Mouse (Mus musculus) liver, embryonic 14.5 days (tissue): ENCODE results near the gene Ect2l. TPM values are rescaled to one million over a fixed set of nuclear protein-coding genes. Genes with fewer than 3 reads are reported as not detected.

Source experiments
- ATAC-seq: fragments of 200-750 bp; cut with Nextera tagmentation; 2 replicates; pipeline ENCODE4 v1.8.0; 2017; ENCODE audit warnings: moderate number of reproducible peaks, mild to moderate bottlenecking, moderate library complexity; ENCODE audit not compliant: insufficient read depth
- DNase-seq, 3 experiments: peaks; one replicate each; pipeline ENCODE4 v3.0.0-alpha.2; 2012 to 2013; ENCODE audit warnings: low read depth in 3 of 3, low spot score in 3 of 3
- H3K27ac ChIP-seq: fragments of 300-500 bp; sonication (generic); 2 replicates; pipeline ENCODE4 v1.5.1; 2014; ENCODE audit warnings: moderate library complexity, mild to moderate bottlenecking, control low read depth, inconsistent platforms
- H3K27me3 ChIP-seq: fragments of 300-500 bp; sonication (generic); 2 replicates; pipeline ENCODE4 v1.6.1; 2014; ENCODE audit warnings: mild to moderate bottlenecking, low read length, moderate library complexity; ENCODE audit not compliant: control insufficient read depth, insufficient read depth
- H3K36me3 ChIP-seq: fragments of 300-500 bp; sonication (generic); replicated peaks from 2 replicates; pipeline ENCODE4 v1.6.1; 2014; ENCODE audit warnings: low read depth; ENCODE audit not compliant: control insufficient read depth, insufficient read depth
- H3K4me1 ChIP-seq, 2 experiments: fragments of 200-500 bp in 1 of 2; fragments of 300-500 bp in 1 of 2; sonication (generic) in 1 of 2; replicated peaks; 2 replicates each; pipeline ENCODE4 v1.6.1; 2012 to 2014; ENCODE audit warnings: antibody characterized with exemption in 1 of 2, inconsistent platforms in 1 of 2, low read length in 1 of 2; ENCODE audit not compliant: control insufficient read depth in 2 of 2, insufficient read depth in 2 of 2
- H3K4me2 ChIP-seq: fragments of 300-500 bp; sonication (generic); 2 replicates; pipeline ENCODE4 v1.6.1; 2014; ENCODE audit warnings: low read depth, mild to moderate bottlenecking, control low read depth, moderate library complexity
- H3K4me3 ChIP-seq, 2 experiments: fragments of 200-500 bp in 1 of 2; fragments of 300-500 bp in 1 of 2; sonication (generic) in 1 of 2; 2 replicates each; pipeline ENCODE4 v1.5.1; 2012 to 2014; ENCODE audit warnings: low read depth in 2 of 2, low read length in 2 of 2, mild to moderate bottlenecking in 2 of 2, control low read depth in 1 of 2, inconsistent platforms in 1 of 2, moderate library complexity in 1 of 2; ENCODE audit not compliant: insufficient read depth in 1 of 2
- H3K9ac ChIP-seq: fragments of 300-500 bp; sonication (generic); replicated peaks from 2 replicates; pipeline ENCODE4 v1.6.1; 2014; ENCODE audit warnings: mild to moderate bottlenecking, control low read depth, moderate library complexity
- H3K9me3 ChIP-seq: fragments of 300-500 bp; sonication (generic); 2 replicates; pipeline ENCODE4 v1.6.1; 2016; ENCODE audit warnings: low read length, mixed read lengths; ENCODE audit not compliant: control insufficient read depth
- CTCF ChIP-seq: IDR thresholded peaks from 2 replicates; pipeline ENCODE4 v1.5.1; 2016; ENCODE audit warnings: antibody characterized with exemption, low read depth, control low read depth
- EP300 ChIP-seq: IDR thresholded peaks from 2 replicates; pipeline ENCODE4 v1.6.1; 2016; ENCODE audit warnings: antibody characterized with exemption, low read depth
- WGBS: fragments of 180-500 bp; shearing (Covaris S2); extraction: QIAGEN DNeasy Blood & Tissue Kit; methylation state at CpG from one replicate; pipeline ENCODE4 v1.1.7; 2014; ENCODE audit not compliant: insufficient replicate concordance; 5-methylcytosine and 5-hydroxymethylcytosine counted together
- polyA plus RNA-seq, 2 experiments: library from polyadenylated mRNA; depleted of rRNA in 1 of 2; stranded (reverse) in 1 of 2; unstranded in 1 of 2; fragments of >200 nt; fragmentation: Nextera tagmentation in 1 of 2; extraction: Ambion mirVana in 1 of 2; gene quantifications; 2 replicates each; pipeline versions ENCODE4 v1.2.1 to v1.2.3; 2012 to 2014

Ect2l gene
- polyA plus RNA-seq, 2 experiments: 0.06 to 0.08 TPM

DNA sequence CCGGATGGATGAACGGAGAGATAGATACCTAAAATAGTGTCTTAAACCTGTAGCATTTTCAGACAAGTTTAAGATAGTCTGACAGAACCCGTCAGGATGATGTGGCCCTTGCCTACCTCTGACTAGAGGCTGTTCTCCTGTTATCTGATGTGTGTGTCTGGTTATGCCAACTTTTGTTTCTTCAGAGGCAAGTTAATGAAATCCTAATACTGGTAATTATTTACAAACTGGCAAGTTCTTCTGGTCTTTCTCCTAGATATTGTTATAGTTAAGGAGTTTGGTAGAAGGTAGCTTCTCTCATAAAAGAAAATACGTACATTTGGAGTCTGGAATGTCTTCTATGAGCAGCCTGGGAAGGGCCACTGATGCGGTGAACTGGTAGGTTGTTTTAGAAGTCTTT, 80.4 kb downstream of the Ect2l start:
- ATAC-seq (no peak), DNase-seq (no peak)
- H3K4me3 ChIP-seq: no peak overlapping the region
- no peak overlapping the region for H3K4me2 ChIP-seq
- no peaks in the 10 kb centered on the region; the same call in 1 of the 2 replicates for H3K36me3 ChIP-seq
- 82% methylated on average over 5 of the region's 5 CpGs for WGBS
- no peak overlapping the region for H3K27ac ChIP-seq
- H3K4me1 ChIP-seq: 0 out of 4 replicates have a peak, but pooled peaks cover 0 to 2% of the 10 kb centered on the region in 2 experiments
- H3K9ac ChIP-seq: no peak overlapping the region
- no peaks in the 10 kb centered on the region for H3K9me3 ChIP-seq
- no peak for TF ChIP-seq EP300
- TF ChIP-seq CTCF: no peak
- H3K27me3 ChIP-seq: no peaks in the 10 kb centered on the region

DNA sequence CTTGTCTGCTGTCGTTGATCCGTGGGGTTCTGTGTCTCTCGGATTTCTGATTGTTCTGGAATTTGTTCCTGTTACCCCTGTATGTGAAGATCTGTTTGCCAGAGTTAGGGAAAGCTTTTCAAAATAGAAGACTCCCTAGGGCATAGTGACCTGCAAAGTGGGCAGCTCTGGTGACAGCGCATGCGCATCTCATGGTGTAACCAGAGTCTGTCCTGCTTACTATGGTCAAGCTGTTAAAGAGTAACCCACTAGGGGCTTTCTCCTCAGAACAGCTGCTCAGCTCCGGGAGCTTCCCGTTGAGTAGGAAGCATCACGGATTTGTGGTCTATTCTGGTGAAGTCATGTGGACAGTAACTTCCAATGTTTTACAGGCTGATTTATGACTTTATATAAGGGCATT, 92.4 kb downstream of the Ect2l start:
- WGBS: 83% methylated on average over 8 of the region's 8 CpGs
- DNase-seq: no peak

DNA sequence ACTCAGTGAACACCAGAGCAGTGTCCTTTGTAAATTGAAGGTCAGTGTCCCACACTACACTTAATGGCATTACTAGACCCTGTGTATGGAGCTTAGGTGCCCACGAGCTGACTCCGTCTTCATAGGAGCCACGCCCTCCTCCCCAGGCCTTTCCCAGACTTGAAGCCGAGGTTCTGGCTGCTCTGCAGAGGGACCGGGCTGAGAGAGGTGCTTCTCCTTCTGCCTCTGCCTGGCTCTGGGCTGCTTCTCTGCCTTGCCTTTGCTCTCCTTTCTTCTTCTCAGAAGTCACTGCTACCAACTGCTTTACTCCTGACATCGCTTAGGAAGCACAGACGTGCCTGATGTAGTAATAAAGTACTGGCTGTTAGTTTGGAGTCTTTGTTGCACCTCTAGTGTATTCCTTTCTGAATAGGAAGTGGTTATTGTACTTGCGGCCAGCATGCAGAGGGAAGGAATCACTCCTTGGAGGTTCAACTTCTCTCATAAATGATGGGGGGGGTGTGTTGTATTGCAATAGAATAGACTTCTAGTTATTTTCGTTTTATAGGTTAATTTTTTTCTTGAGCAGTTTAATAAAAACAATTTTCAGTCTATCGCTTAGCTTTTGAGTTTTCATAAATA, 97.1 kb downstream of the Ect2l start:
- ATAC-seq (no peak), DNase-seq (no peak)
- Histone ChIP-seq H3K4me2 (no peak overlapping the region), H3K4me1 (no peaks in the 10 kb centered on the region), H3K36me3 (no peaks in the 10 kb centered on the region; the same call in 1 of the 2 replicates), H3K4me3 (no peak overlapping the region), H3K9me3 (no peaks in the 10 kb centered on the region), H3K27ac (no peak overlapping the region), H3K9ac (no peak overlapping the region), H3K27me3 (no peaks in the 10 kb centered on the region)
- no peak for TF ChIP-seq CTCF
- no peak for TF ChIP-seq EP300
- WGBS: 63% methylated on average over 10 of the region's 10 CpGs

More for the DNA sequence above, 92.4 kb downstream of the Ect2l start:
- TF ChIP-seq CTCF (no peak), EP300 (no peak)
- Histone ChIP-seq H3K36me3 (peaks cover 5% of the 10 kb centered on the region), H3K9me3 (no peaks in the 10 kb centered on the region), H3K27ac (no peak overlapping the region), H3K4me3 (no peak overlapping the region), H3K4me1 (no peaks in the 10 kb centered on the region), H3K4me2 (no peak overlapping the region), H3K27me3 (no peaks in the 10 kb centered on the region), H3K9ac (no peak overlapping the region)
- no peak for ATAC-seq

DNA sequence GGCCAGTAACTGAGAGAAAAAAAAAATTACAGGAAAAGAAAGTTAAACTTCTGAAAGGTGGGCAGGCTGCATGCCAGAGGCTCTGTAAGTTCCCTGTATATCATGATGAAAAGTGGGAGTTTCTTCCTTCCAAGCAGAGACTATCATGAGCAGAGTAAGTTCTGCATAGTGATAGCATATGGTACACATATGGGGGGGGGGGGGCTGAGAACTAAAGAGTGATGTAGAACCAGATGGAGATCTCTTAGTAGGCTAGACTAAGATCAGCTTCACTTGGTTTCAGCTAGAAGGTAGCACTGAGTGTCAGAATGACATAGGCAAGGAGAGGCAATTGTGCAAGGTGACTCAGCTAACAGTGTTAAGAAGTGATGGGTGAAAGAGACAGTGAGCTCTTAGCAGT, 99.8 kb downstream of the Ect2l start:
- no peaks in the 10 kb centered on the region for H3K4me1 ChIP-seq
- no peak for DNase-seq
- no peak for TF ChIP-seq CTCF
- TF ChIP-seq EP300: no peak
- H3K27ac ChIP-seq: no peak overlapping the region
- no peaks in the 10 kb centered on the region for H3K27me3 ChIP-seq
- H3K4me3 ChIP-seq: no peak overlapping the region
- H3K9ac ChIP-seq: no peak overlapping the region
- no peak for ATAC-seq
- H3K4me2 ChIP-seq: no peak overlapping the region
- H3K36me3 ChIP-seq: no peaks in the 10 kb centered on the region
- H3K9me3 ChIP-seq: no peaks in the 10 kb centered on the region

DNA sequence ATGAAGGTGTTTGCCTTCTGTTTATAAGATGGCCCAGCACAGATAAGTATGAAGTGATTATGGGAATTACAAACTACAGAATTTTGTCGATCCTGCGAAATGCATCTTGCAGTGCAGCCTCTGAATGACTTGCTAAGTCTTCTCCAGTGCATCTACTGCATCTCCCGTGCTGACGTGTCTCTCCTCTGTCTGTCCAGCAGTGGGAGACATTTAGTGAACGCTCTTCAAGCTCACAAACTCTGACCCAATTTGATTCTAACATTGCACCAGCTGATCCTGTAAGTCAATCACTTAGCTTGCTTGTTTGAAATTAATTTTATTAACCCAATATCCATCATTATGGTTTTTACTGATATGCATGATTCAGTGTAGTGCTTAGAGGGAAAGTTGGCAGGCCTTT, 103.2 kb downstream of the Ect2l start:
- Histone ChIP-seq H3K4me2 (no peak overlapping the region), H3K36me3 (no peaks in the 10 kb centered on the region), H3K4me3 (no peak overlapping the region), H3K27ac (no peak overlapping the region), H3K9ac (no peak overlapping the region), H3K4me1 (no peaks in the 10 kb centered on the region), H3K9me3 (no peaks in the 10 kb centered on the region), H3K27me3 (no peaks in the 10 kb centered on the region)
- WGBS: 68% methylated on average over 5 of the region's 5 CpGs
- DNase-seq (no peak), ATAC-seq (no peak)
- TF ChIP-seq EP300 (no peak), CTCF (peak; percentile 28; the same call in 1 of the 2 replicates)
